Mouse (Mus musculus) MEL (cell line): ENCODE data around the gene Klrb1.

ENCODE experiments used
- CHD1 ChIP-seq: IDR thresholded peaks from 2 replicates; pipeline ENCODE4 v1.6.1; 2012; ENCODE audit warnings: low read depth, mild to moderate bottlenecking, inconsistent platforms, low read length, improper control_type of control experiment
- CTCF ChIP-seq, 3 experiments: IDR thresholded peaks in 2 of 3; conservative IDR thresholded peaks in 1 of 3; 2 replicates each; pipeline ENCODE4 v1.5.1; 2011 to 2012; ENCODE audit warnings: low read length in 3 of 3, low read depth in 2 of 3, mild to moderate bottlenecking in 2 of 3, improper control_type of control experiment in 1 of 3, inconsistent platforms in 1 of 3, mixed read lengths in 1 of 3, moderate library complexity in 1 of 3; ENCODE audit not compliant: control insufficient read depth in 1 of 3, insufficient read depth in 1 of 3, poor library complexity in 1 of 3, severe bottlenecking in 1 of 3
- EP300 ChIP-seq, 2 experiments: IDR thresholded peaks; 2 replicates each; pipeline ENCODE4 v1.6.1; 2011; ENCODE audit warnings: improper control_type of control experiment in 2 of 2, low read length in 2 of 2, low read depth in 1 of 2, mild to moderate bottlenecking in 1 of 2
- HCFC1 ChIP-seq: IDR thresholded peaks from 2 replicates; pipeline ENCODE4 v1.6.1; 2012; ENCODE audit warnings: low read depth, mild to moderate bottlenecking, inconsistent platforms, low read length, improper control_type of control experiment, moderate library complexity
- JUND ChIP-seq: IDR thresholded peaks from 2 replicates; pipeline ENCODE4 v1.6.1; 2011; ENCODE audit warnings: low read depth, mild to moderate bottlenecking, improper control_type of control experiment, low read length
- KAT2A ChIP-seq: conservative IDR thresholded peaks from 2 replicates; pipeline ENCODE4 v1.6.1; 2012; ENCODE audit warnings: low read depth, low read length, improper control_type of control experiment, inconsistent platforms
- MAX ChIP-seq: IDR thresholded peaks from 2 replicates; pipeline ENCODE4 v1.6.1; 2011; ENCODE audit warnings: low read length, improper control_type of control experiment
- NRF1 ChIP-seq: IDR thresholded peaks from 2 replicates; pipeline ENCODE4 v1.6.1; 2014; ENCODE audit warnings: low read depth, mild to moderate bottlenecking, inconsistent platforms, low read length, improper control_type of control experiment, moderate library complexity; ENCODE audit not compliant: poor library complexity, insufficient read depth, severe bottlenecking
- POLR2A ChIP-seq, 2 experiments: IDR thresholded peaks; 2 replicates each; pipeline ENCODE4 v1.6.1; 2011 to 2012; ENCODE audit warnings: low read length in 2 of 2, mild to moderate bottlenecking in 2 of 2, control low read depth in 1 of 2, improper control_type of control experiment in 1 of 2, low read depth in 1 of 2, moderate library complexity in 1 of 2; ENCODE audit not compliant: control insufficient read depth in 1 of 2, insufficient read depth in 1 of 2, poor library complexity in 1 of 2
- POLR2AphosphoS2 ChIP-seq: IDR thresholded peaks from 2 replicates; pipeline ENCODE4 v1.6.1; 2011; ENCODE audit warnings: low read length, improper control_type of control experiment
- POLR2AphosphoS5 ChIP-seq: IDR thresholded peaks from 2 replicates; pipeline ENCODE4 v1.6.1; 2012; ENCODE audit warnings: low read depth, borderline replicate concordance, mild to moderate bottlenecking, inconsistent platforms, low read length, moderate library complexity, mixed read lengths
- ZKSCAN1 ChIP-seq: IDR thresholded peaks from 2 replicates; pipeline ENCODE4 v1.6.1; 2012; ENCODE audit warnings: low read depth, mild to moderate bottlenecking, inconsistent platforms, low read length, improper control_type of control experiment, moderate library complexity
- ZMIZ1 ChIP-seq: IDR thresholded peaks from 2 replicates; pipeline ENCODE4 v1.6.1; 2012; ENCODE audit warnings: low read depth, mild to moderate bottlenecking, inconsistent platforms, low read length, improper control_type of control experiment, moderate library complexity

- TF ChIP-seq CTCF (IDR thresholded peaks at IDR 0.05 in 2 of 3, conservative IDR thresholded peaks at IDR 0.05 in 1 of 3; ENCODE audit: control insufficient read depth in 1 of 3, insufficient read depth in 1 of 3, low read depth in 2 of 3, low read length in 3 of 3, poor library complexity in 1 of 3, severe bottlenecking in 1 of 3) (no peak), POLR2A (IDR thresholded peaks at IDR 0.05; ENCODE audit: control insufficient read depth in 1 of 2, insufficient read depth in 1 of 2, low read depth in 1 of 2, low read length in 2 of 2, poor library complexity in 1 of 2) (no peak), POLR2AphosphoS2 (no peak), EP300 (IDR thresholded peaks at IDR 0.05; ENCODE audit: low read depth in 1 of 2, low read length in 2 of 2) (no peak), NRF1 (no peak), MAX (no peak), ZMIZ1 (no peak), CHD1 (no peak), HCFC1 (no peak), KAT2A (no peak), JUND (no peak), ZKSCAN1 (no peak), POLR2AphosphoS5 (no peak)
These were observed 61.6 kb downstream of the Klrb1 start for GRCm38 (mm10) chr6:128661249-128661648.
